Mouse (Mus musculus): Measurements from ENCODE around the gene Zbtb7b. TPM values are rescaled to one million over a fixed set of nuclear protein-coding genes. Genes with fewer than 3 reads are reported as not detected.
"Not testable (repeated sequence)": the region's sequence is repeated elsewhere in the genome, so short reads cannot be mapped to it uniquely, and the experiment has no call there.

Zbtb7b gene
- 0.97 and 1.8 TPM in 2 replicates for polyA plus RNA-seq (2015; fragmentation: Nextera tagmentation; extraction: Ambion mirVana)

DNA sequence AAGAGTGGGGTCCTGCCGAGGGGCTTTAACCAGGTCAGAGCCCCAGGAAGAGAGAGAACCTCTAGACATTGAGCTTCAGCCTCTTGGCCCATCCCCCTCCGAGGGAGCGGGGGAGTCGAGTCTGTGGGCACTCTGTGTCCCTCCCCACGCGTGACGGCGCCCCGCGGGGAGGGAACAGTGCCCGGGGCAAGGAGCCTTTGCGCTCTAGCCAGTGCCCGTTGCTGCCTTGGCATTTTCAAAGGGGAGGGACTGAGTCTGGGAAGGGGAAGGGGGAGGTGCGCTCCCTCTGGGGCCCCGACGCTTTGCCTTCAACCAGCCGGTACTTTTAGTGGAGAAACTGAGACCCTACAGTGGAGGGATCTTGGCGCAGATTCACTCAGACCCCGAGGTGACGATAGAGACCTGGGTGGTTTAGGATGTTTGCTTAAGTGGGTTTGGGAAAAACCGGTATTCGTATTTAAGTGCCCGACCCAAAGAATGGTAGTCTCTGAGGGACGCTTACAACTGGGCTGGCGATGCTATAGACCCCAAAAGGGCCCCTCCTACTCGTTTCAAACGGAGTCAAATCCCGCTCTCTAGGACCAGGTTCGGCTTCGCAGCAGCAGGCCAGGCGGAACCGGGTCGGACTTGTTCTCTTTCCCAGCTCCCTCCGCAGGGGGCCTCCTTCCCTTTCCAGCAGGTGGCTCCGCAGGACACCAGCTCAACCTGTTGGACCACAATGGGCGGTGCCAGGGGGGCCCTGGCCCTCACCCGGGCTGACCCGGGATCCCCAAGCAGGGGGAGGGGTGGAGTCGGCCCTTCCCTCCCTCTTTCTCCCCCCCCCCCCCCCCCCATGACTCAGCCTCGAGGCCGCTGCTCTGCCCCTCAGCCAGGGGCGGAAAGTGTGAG is at the start of gene Zbtb7b:
Gene Zbtb7b, minus strand, starts transcription at position 771 of the 888 bp plus-strand sequence.
- DNase-seq (peak; percentile 63), ATAC-seq (ENCODE audit: low read depth) (peak; percentile 47)
- Histone ChIP-seq H3K36me3 (no peaks in the 10 kb centered on the region), H3K4me1 (replicated peaks) (peaks cover 74% of the 10 kb centered on the region), H3K9ac (peak within 1 kb of the TSS; percentile 78), H3K27ac (peak within 1 kb of the TSS; percentile 83), H3K4me2 (peak within 1 kb of the TSS; percentile 94), H3K27me3 (peaks cover 31% of the 10 kb centered on the region), H3K4me3 (replicated peaks) (peak within 1 kb of the TSS; percentile 65), H3K9me3 (replicated peaks) (no peaks in the 10 kb centered on the region)
- under 1% methylated on average over 40 of the region's 42 CpGs for WGBS (ENCODE audit: insufficient replicate concordance)

GRCm38 (mm10) chr3:89440691-89441090 is 46.1 kb upstream of the Zbtb7b start:
- ATAC-seq (ENCODE audit: low read depth) = no peak
- Histone ChIP-seq H3K36me3 (0 out of 2 replicates have a peak, but pooled peaks cover 3% of the 10 kb centered on the region), H3K9me3 (replicated peaks) (no peaks in the 10 kb centered on the region), H3K4me1 (replicated peaks) (peaks cover 29% of the 10 kb centered on the region), H3K27me3 (no peaks in the 10 kb centered on the region), H3K27ac (no peak overlapping the region), H3K4me3 (replicated peaks) (no peak overlapping the region), H3K9ac (no peak overlapping the region), H3K4me2 (no peak overlapping the region)
- 83% methylated on average over 2 of the region's 2 CpGs for WGBS (ENCODE audit: insufficient replicate concordance)
- no peak for DNase-seq

DNA sequence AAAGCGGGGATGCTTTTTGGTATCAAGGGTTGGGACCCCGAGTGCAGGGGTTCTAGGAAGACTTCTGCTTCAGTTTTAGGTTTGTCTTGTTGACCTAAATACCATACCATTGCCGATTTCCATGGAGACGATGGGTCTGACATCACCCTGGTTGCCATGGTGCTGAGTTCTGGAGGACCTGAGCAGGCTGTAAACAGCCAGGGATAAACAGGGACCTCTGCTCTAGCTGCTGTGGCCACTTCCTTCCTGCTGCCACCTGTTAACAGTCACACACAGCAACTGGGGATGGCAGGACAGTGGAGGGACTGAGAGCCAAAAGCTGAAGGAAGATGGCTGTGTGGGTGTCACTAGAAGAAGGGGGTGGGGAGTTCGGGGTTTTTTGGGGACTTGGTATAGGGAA is 42.7 kb upstream of the Zbtb7b start:
- peaks cover 42% of the 10 kb centered on the region for H3K4me1 ChIP-seq (replicated peaks)
- H3K9ac ChIP-seq = peak overlapping the region; percentile 68
- peaks cover 25% of the 10 kb centered on the region for H3K36me3 ChIP-seq
- no peak for ATAC-seq (ENCODE audit: low read depth)
- H3K4me2 ChIP-seq = peak overlapping the region; percentile 75
- DNase-seq = no peak
- H3K27ac ChIP-seq = peak overlapping the region; percentile 3; the same call in 1 of the 2 replicates
- H3K9me3 ChIP-seq (replicated peaks) = no peaks in the 10 kb centered on the region
- H3K27me3 ChIP-seq = no peaks in the 10 kb centered on the region
- H3K4me3 ChIP-seq (replicated peaks) = peak overlapping the region; percentile 63
- 16% methylated on average over 5 of the region's 5 CpGs for WGBS (ENCODE audit: insufficient replicate concordance)

GRCm38 (mm10) chr3:89436176-89437113 is 41.9 kb upstream of the Zbtb7b start, which contains the start of gene Pbxip1:
Pbxip1 (plus strand) TSS chr3:89436706.
- H3K36me3 ChIP-seq = peaks cover 28% of the 10 kb centered on the region
- H3K4me3 ChIP-seq (replicated peaks) = peak within 1 kb of the TSS; percentile 63
- H3K27me3 ChIP-seq = no peaks in the 10 kb centered on the region
- 5% methylated on average over 16 of the region's 16 CpGs for WGBS (ENCODE audit: insufficient replicate concordance)
- ATAC-seq (ENCODE audit: low read depth) (peak; percentile 72), DNase-seq (peak; percentile 55)
- H3K9me3 ChIP-seq (replicated peaks) = no peaks in the 10 kb centered on the region
- H3K4me1 ChIP-seq (replicated peaks) = peaks cover 50% of the 10 kb centered on the region
- H3K27ac ChIP-seq = peak within 1 kb of the TSS; percentile 3; the same call in 1 of the 2 replicates
- H3K4me2 ChIP-seq = peak within 1 kb of the TSS; percentile 75
- H3K9ac ChIP-seq = peak within 1 kb of the TSS; percentile 68

DNA sequence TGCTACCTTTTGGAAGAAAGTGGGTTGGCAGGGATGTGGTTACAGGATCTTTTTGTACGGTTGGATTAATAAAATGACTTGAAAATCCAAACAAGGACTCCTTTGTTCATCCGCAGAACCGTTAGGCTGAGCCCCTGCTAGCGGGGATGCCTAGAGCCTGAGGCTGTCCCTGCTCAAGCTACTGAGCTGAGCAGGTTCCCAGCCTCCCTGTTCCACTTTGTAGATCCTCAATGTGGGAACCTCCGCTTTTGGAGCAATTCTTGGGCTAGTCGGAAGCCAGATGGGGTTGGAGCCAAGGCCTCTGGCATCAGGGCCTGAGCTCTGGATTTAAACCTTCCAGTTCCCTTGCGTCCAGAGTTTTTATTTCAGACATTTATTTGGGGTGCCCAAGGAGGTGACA is 40.5 kb upstream of the Zbtb7b start:
- H3K9me3 ChIP-seq (replicated peaks) = no peaks in the 10 kb centered on the region
- no peak overlapping the region for H3K4me2 ChIP-seq
- H3K27ac ChIP-seq = no peak overlapping the region
- H3K9ac ChIP-seq = no peak overlapping the region
- DNase-seq (no peak), ATAC-seq (ENCODE audit: low read depth) (no peak)
- peaks cover 62% of the 10 kb centered on the region for H3K4me1 ChIP-seq (replicated peaks)
- no peaks in the 10 kb centered on the region for H3K27me3 ChIP-seq
- H3K36me3 ChIP-seq = peaks cover 28% of the 10 kb centered on the region
- 81% methylated on average over 7 of the region's 7 CpGs for WGBS (ENCODE audit: insufficient replicate concordance)
- no peak overlapping the region for H3K4me3 ChIP-seq (replicated peaks)

DNA sequence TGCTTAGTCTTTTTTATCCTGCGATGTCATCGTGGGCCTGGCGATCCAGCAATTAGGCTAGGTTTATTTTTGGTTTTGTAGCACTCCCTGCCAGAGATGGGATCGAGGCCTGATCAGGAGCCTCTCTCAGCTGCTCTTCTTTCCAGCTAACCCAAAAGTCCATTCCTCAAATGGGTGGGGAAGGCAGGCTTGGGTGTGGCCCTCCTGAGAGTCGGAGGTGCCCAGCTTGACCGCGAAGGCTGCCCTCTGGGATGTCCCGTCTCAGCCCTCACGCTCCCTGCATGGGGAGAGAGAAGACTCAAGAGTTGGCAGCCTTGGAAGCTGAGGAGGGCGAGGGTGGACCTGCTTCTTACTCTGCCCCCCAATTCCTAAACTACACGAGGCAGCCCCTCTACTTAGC is 40.0 kb upstream of the Zbtb7b start:
- WGBS (ENCODE audit: insufficient replicate concordance) = 84% methylated on average over 11 of the region's 11 CpGs

DNA sequence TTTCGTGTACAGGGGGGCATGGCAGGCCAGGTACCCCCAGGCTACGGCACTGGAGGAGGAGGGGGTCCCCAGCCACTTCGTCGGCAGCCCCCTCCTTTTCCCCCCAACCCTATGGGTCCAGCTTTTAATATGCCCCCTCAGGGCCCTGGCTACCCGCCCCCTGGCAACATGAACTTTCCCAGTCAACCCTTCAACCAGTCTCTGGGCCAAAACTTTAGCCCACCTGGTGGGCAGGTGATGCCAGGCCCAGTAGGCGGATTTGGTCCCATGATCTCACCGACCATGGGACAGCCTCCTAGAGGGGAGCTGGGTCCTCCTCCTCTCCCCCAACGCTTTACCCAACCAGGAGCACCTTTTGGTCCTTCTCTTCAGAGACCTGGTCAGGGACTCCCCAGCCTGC is 38.0 kb upstream of the Zbtb7b start:
- Histone ChIP-seq H3K9me3 (replicated peaks) (no peaks in the 10 kb centered on the region), H3K4me3 (replicated peaks) (no peak overlapping the region), H3K4me2 (no peak overlapping the region), H3K27me3 (no peaks in the 10 kb centered on the region), H3K27ac (peak overlapping the region; percentile 5; the same call in 1 of the 2 replicates), H3K4me1 (replicated peaks) (peaks cover 62% of the 10 kb centered on the region), H3K36me3 (peaks cover 38% of the 10 kb centered on the region), H3K9ac (no peak overlapping the region)
- 91% methylated on average over 8 of the region's 8 CpGs for whole genome bisulfite sequencing (ENCODE audit: insufficient replicate concordance)
- no peak for DNase-seq
- no peak for ATAC-seq (ENCODE audit: low read depth)

More for the DNA sequence above, 40.0 kb upstream of the Zbtb7b start:
- no peaks in the 10 kb centered on the region for H3K27me3 ChIP-seq
- H3K4me2 ChIP-seq = no peak overlapping the region
- no peak overlapping the region for H3K4me3 ChIP-seq (replicated peaks)
- no peak overlapping the region for H3K9ac ChIP-seq
- ATAC-seq (ENCODE audit: low read depth) (no peak), DNase-seq (no peak)
- H3K4me1 ChIP-seq (replicated peaks) = peaks cover 67% of the 10 kb centered on the region
- no peaks in the 10 kb centered on the region for H3K9me3 ChIP-seq (replicated peaks)
- H3K27ac ChIP-seq = no peak overlapping the region
- peaks cover 28% of the 10 kb centered on the region for H3K36me3 ChIP-seq

DNA sequence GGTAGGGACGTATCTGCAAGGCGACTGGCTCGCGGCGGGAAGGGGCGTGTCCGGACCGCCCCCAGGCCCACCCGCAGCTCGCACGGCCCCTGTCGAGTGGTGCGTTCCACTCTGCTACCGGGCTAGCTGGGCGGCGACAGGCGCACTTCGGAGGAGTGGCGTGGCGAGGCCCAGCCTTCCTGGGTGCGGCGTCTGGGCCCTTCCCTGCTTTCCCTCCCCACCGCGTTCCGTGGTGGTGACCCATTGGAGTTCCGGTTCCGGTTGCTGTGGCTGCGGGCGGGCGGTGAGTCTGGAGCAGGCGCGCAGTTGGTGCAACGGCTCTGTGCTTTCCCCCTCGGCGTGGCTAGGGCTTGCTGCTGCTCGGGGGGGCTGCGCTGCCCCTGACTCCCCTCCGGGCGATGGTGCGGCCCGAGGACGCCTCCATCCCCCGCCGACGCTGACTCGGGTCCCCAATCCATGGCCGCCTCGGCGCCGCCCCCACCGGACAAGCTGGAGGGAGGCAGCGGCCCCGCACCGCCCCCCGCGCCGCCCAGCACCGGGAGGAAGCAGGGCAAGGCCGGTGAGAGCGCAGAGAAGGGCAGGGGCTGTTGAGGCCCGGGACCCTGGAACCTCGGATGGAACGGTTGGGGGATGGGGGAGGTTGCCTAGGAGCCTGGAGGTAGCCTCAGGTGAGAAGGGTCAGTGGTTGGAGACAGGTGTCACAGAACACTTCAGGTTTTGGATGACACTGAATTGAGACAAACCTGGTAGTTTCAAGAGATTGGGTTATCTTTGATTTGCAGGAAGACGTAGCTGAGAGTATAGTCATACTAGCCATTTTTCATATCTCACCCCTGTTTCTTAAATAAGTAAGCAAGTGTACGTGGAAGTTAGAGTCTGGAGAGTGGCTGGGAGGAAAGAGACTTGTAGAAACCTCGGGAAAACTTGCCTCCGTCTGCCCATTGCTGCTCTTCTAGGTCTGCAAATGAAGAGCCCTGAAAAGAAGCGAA is 35.9 kb upstream of the Zbtb7b start, which contains the start of gene Pygo2:
Gene Pygo2, plus strand, starts transcription at position 44 of the 989 bp plus-strand sequence.
- WGBS (ENCODE audit: insufficient replicate concordance) = 2% methylated on average over 68 of the region's 68 CpGs
- ATAC-seq (ENCODE audit: low read depth) = peak; percentile 97
- no peaks in the 10 kb centered on the region for H3K9me3 ChIP-seq (replicated peaks)
- H3K27me3 ChIP-seq = no peaks in the 10 kb centered on the region
- peak; percentile 93 for DNase-seq
- H3K4me2 ChIP-seq = peak within 1 kb of the TSS; percentile 96
- peak within 1 kb of the TSS; percentile 88 for H3K27ac ChIP-seq
- peaks cover 64% of the 10 kb centered on the region for H3K4me1 ChIP-seq (replicated peaks)
- H3K36me3 ChIP-seq = peaks cover 60% of the 10 kb centered on the region
- H3K4me3 ChIP-seq (replicated peaks) = peak within 1 kb of the TSS; percentile 96
- peak within 1 kb of the TSS; percentile 95 for H3K9ac ChIP-seq

DNA sequence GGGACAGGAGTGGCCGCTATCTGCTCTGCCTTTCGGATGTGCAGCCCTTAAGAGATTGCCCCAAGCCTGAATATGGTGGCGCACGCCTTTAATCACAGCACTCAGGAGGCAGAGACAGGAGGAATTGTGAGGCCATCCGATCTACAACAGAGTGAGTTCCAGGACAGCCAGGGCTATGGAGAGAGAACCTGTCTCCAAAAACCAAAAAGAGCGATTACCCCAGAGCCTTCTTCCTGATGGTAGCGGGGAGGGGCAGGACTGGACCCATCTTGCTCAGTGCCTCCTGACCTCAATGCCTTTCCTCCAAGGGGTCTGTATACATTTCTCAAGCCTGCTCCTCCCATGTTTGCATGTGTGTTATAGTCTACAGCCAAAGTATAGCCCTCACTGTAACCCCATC is 34.4 kb upstream of the Zbtb7b start:
- H3K27me3 ChIP-seq; H3K4me2 ChIP-seq; DNase-seq; H3K27ac ChIP-seq; H3K9ac ChIP-seq; H3K9me3 ChIP-seq (replicated peaks); H3K4me3 ChIP-seq (replicated peaks); ATAC-seq (ENCODE audit: low read depth): not testable (repeated sequence)
- H3K4me1 ChIP-seq (replicated peaks) = peaks cover 69% of the 10 kb centered on the region
- H3K36me3 ChIP-seq = peaks cover 67% of the 10 kb centered on the region
- 89% methylated on average over 7 of the region's 7 CpGs for WGBS (ENCODE audit: insufficient replicate concordance)

DNA sequence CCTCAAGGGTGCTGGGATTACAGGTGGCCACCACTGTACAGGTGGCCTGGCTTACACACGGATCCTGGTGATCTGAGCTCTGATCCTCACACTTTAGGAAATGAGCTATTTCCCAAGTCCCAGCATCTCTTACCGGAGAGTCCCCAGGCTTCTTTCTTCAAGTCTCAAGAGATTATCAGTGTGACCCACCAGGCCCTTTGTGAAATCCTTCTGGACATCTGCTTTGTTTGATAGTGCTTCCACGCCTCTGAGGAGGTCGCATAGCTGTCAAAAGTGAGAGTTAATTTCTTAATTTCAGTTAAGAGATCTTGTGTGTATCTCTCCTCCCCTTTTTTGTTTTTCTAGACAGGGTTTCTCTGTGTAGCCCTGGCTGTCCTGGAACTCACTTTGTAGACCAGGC is 31.3 kb upstream of the Zbtb7b start:
- DNase-seq (peak; percentile 72), ATAC-seq (ENCODE audit: low read depth) (peak; percentile 11)
- Histone ChIP-seq H3K4me2 (peak overlapping the region; percentile 97), H3K27me3 (no peaks in the 10 kb centered on the region), H3K36me3 (peaks cover 64% of the 10 kb centered on the region), H3K27ac (peak overlapping the region; percentile 98), H3K9me3 (replicated peaks) (no peaks in the 10 kb centered on the region), H3K4me1 (replicated peaks) (peaks cover 82% of the 10 kb centered on the region), H3K9ac (peak overlapping the region; percentile 87), H3K4me3 (replicated peaks) (peak overlapping the region; percentile 76)
- WGBS (ENCODE audit: insufficient replicate concordance) = 25% methylated on average over 4 of the region's 4 CpGs

Measured in liver, embryonic 13.5 days (tissue).